Comparison of ENCODE assay signal across 11 mouse cellular contexts in genomic region chr2:101295678-101296368, GRCm38 (mm10).
DNase-seq lines count a peak whose midpoint lies in the region; ATAC-seq and TF ChIP-seq lines count a peak whose summit lies in the region.
"Had no signal": no experiment of that assay in that cellular context is flagged by ENCODE, and none has a peak within 500 bp of the region (broad histone marks: within the 10 kb centered on the region; RNA-seq: fewer than 3 reads in every experiment).

No protein-coding gene starts in this region.

- H3K9me3 ChIP-seq in midbrain, embryonic 10.5 days (replicated peaks) = 0 out of 2 replicates have a peak, but pooled peaks cover 3% of the 10 kb centered on the region
- H3K9me3 ChIP-seq in midbrain, postnatal 0 days (ENCODE audit: low read length) = no peaks in the 10 kb centered on the region
- no peaks in the 10 kb centered on the region for H3K9me3 ChIP-seq in forebrain, embryonic 11.5 days (ENCODE audit: control insufficient read depth, low read length)
- H3K9me3 ChIP-seq in midbrain, embryonic 12.5 days = no peaks in the 10 kb centered on the region
- no peaks in the 10 kb centered on the region for H3K9me3 ChIP-seq in liver, embryonic 12.5 days (replicated peaks)

- WGBS in midbrain, embryonic 10.5 days = 48% methylated on average over 10 of the region's 10 CpGs
- 31% methylated on average over 10 of the region's 10 CpGs for WGBS in midbrain, postnatal 0 days
- whole genome bisulfite sequencing in forebrain, embryonic 11.5 days = 35% methylated on average over 10 of the region's 10 CpGs
- WGBS in midbrain, embryonic 12.5 days = 25% methylated on average over 10 of the region's 10 CpGs
- 65% methylated on average over 10 of the region's 10 CpGs for WGBS in liver, embryonic 12.5 days (ENCODE audit: insufficient replicate concordance)

- H3K4me1 ChIP-seq in midbrain, embryonic 10.5 days = peaks cover 19% of the 10 kb centered on the region
- H3K4me1 ChIP-seq in midbrain, postnatal 0 days (ENCODE audit: insufficient read depth, low read length) = 0 out of 2 replicates have a peak, but pooled peaks cover 4% of the 10 kb centered on the region
- peaks cover 3% of the 10 kb centered on the region; the same call in 1 of the 2 replicates for H3K4me1 ChIP-seq in forebrain, embryonic 11.5 days (replicated peaks; ENCODE audit: control insufficient read depth, insufficient read depth, low read length)
- H3K4me1 ChIP-seq in midbrain, embryonic 12.5 days = peaks cover 10% of the 10 kb centered on the region
- peaks cover 3% of the 10 kb centered on the region; the same call in 1 of the 2 replicates for H3K4me1 ChIP-seq in liver, embryonic 12.5 days

- TF ChIP-seq CTCF in midbrain, postnatal 0 days (IDR thresholded peaks at IDR 0.05) = no peak

- no peak for ATAC-seq in midbrain, postnatal 0 days (ENCODE audit: low FRiP score)
- ATAC-seq in forebrain, embryonic 11.5 days (replicated peaks; ENCODE audit: low FRiP score) = peak; percentile 60
- ATAC-seq in midbrain, embryonic 12.5 days (ENCODE audit: low FRiP score, low read depth) = 0 out of 2 replicates have a peak, but pooled peaks have one; percentile 55
- no peak for ATAC-seq in liver, embryonic 12.5 days

- 0 out of 2 replicates have a peak overlapping the region, but pooled peaks have one; percentile 49 for H3K27ac ChIP-seq in midbrain, embryonic 10.5 days (replicated peaks)
- H3K27ac ChIP-seq in midbrain, postnatal 0 days (ENCODE audit: low read depth, low read length) = no peak overlapping the region
- H3K27ac ChIP-seq in forebrain, embryonic 11.5 days (ENCODE audit: low read depth, low read length) = no peak overlapping the region
- no peak overlapping the region for H3K27ac ChIP-seq in midbrain, embryonic 12.5 days (replicated peaks)
- no peak overlapping the region for H3K27ac ChIP-seq in liver, embryonic 12.5 days

- H3K4me3 ChIP-seq in midbrain, embryonic 10.5 days = no peak overlapping the region
- H3K4me3 ChIP-seq in midbrain, postnatal 0 days (ENCODE audit: low read depth, low read length) = no peak overlapping the region
- H3K4me3 ChIP-seq in forebrain, embryonic 11.5 days (ENCODE audit: low read depth, low read length) = no peak overlapping the region
- no peak overlapping the region for H3K4me3 ChIP-seq in midbrain, embryonic 12.5 days
- no peak overlapping the region for H3K4me3 ChIP-seq in liver, embryonic 12.5 days

- H3K36me3 ChIP-seq in midbrain, embryonic 10.5 days = no peaks in the 10 kb centered on the region
- no peaks in the 10 kb centered on the region for H3K36me3 ChIP-seq in midbrain, postnatal 0 days (ENCODE audit: insufficient read depth, low read length)
- no peaks in the 10 kb centered on the region for H3K36me3 ChIP-seq in forebrain, embryonic 11.5 days (ENCODE audit: control insufficient read depth, insufficient read depth, low read length)
- H3K36me3 ChIP-seq in midbrain, embryonic 12.5 days = no peaks in the 10 kb centered on the region
- H3K36me3 ChIP-seq in liver, embryonic 12.5 days = no peaks in the 10 kb centered on the region

- peak; percentile 3 for DNase-seq in adrenal gland, postnatal 14 days
- DNase-seq in adrenal gland, postnatal 4 days (ENCODE audit: low spot score in 2 of 2) = no peak
- DNase-seq in midbrain, embryonic 10.5 days (ENCODE audit: low spot score) = peak; percentile 24
- no peak for DNase-seq in midbrain, postnatal 0 days (ENCODE audit: low spot score)
- no peak for DNase-seq in forebrain, embryonic 11.5 days (ENCODE audit: low spot score)
- DNase-seq in B cell, adult 2 months = no peak
- DNase-seq: cerebellum, postnatal 25 days; lung, postnatal 4 days; thymus, postnatal 36 days had no signal

- H3K4me2 ChIP-seq in midbrain, postnatal 0 days (ENCODE audit: low read depth, low read length, poor library complexity, severe bottlenecking) = no peak overlapping the region
- no peak overlapping the region for H3K4me2 ChIP-seq in forebrain, embryonic 11.5 days (ENCODE audit: low read depth, low read length, severe bottlenecking)
- H3K4me2 ChIP-seq in midbrain, embryonic 12.5 days (replicated peaks) = 0 out of 2 replicates have a peak overlapping the region, but pooled peaks have one; percentile 8
- H3K4me2 ChIP-seq in liver, embryonic 12.5 days = no peak overlapping the region

- no peak overlapping the region for H3K9ac ChIP-seq in midbrain, postnatal 0 days (replicated peaks; ENCODE audit: low read length, poor library complexity, severe bottlenecking)
- H3K9ac ChIP-seq in forebrain, embryonic 11.5 days (ENCODE audit: low read length) = no peak overlapping the region
- H3K9ac ChIP-seq in midbrain, embryonic 12.5 days (replicated peaks) = no peak overlapping the region
- no peak overlapping the region for H3K9ac ChIP-seq in liver, embryonic 12.5 days

- H3K27me3 ChIP-seq in midbrain, embryonic 10.5 days (ENCODE audit: low read depth, poor library complexity, severe bottlenecking) = no peaks in the 10 kb centered on the region
- no peaks in the 10 kb centered on the region for H3K27me3 ChIP-seq in midbrain, postnatal 0 days (ENCODE audit: insufficient read depth, low read length)
- no peaks in the 10 kb centered on the region for H3K27me3 ChIP-seq in forebrain, embryonic 11.5 days (ENCODE audit: control insufficient read depth, insufficient read depth, low read length)
- H3K27me3 ChIP-seq in midbrain, embryonic 12.5 days = no peaks in the 10 kb centered on the region
- H3K27me3 ChIP-seq in liver, embryonic 12.5 days (replicated peaks) = no peaks in the 10 kb centered on the region

Comparison
In these comparisons a context has a peak if more than half of its experiments do, and no peak if none do; other contexts are left out.
1. DNase-seq: peak in adrenal gland, postnatal 14 days (single experiment) and midbrain, embryonic 10.5 days (single experiment); none in adrenal gland, postnatal 4 days (0 of 2), midbrain, postnatal 0 days (single experiment), forebrain, embryonic 11.5 days (single experiment) and B cell, adult 2 months (0 of 2).
2. ATAC-seq: peak in forebrain, embryonic 11.5 days (single experiment) and midbrain, embryonic 12.5 days (single experiment); none in midbrain, postnatal 0 days (single experiment) and liver, embryonic 12.5 days (single experiment).